Mouse (Mus musculus) right cerebral cortex, postnatal 10 days (tissue): ENCODE data around the gene Sgsm1.

Experiments
- DNase-seq, 2 experiments: peaks; one replicate each; pipeline ENCODE4 v3.0.0; 2021; ENCODE audit warnings: low spot score in 2 of 2

Gene Sgsm1

GRCm38 (mm10) chr5:113219450-113219849 lies 91.1 kb downstream of the Sgsm1 start:
- DNase-seq = no peak

- no peak for DNase-seq
These were observed 91.9 kb downstream of the Sgsm1 start for GRCm38 (mm10) chr5:113218617-113219235.

GRCm38 (mm10) chr5:113217076-113217475 lies 93.5 kb downstream of the Sgsm1 start:
- no peak for DNase-seq

GRCm38 (mm10) chr5:113216328-113216960 lies 94.1 kb downstream of the Sgsm1 start:
- DNase-seq = no peak

GRCm38 (mm10) chr5:113215610-113216011 lies 95.0 kb downstream of the Sgsm1 start:
- no peak for DNase-seq

- no peak for DNase-seq
These were observed 96.1 kb downstream of the Sgsm1 start for GRCm38 (mm10) chr5:113214455-113214854.

- DNase-seq = no peak
These were observed 96.5 kb downstream of the Sgsm1 start for GRCm38 (mm10) chr5:113214041-113214440.

GRCm38 (mm10) chr5:113212156-113212835 lies 98.3 kb downstream of the Sgsm1 start:
- no peak for DNase-seq

GRCm38 (mm10) chr5:113210314-113210713 lies 100.3 kb downstream of the Sgsm1 start:
- no peak for DNase-seq

- DNase-seq = no peak
These were observed 100.7 kb downstream of the Sgsm1 start for GRCm38 (mm10) chr5:113209898-113210297.

GRCm38 (mm10) chr5:113209401-113209750 lies 101.2 kb downstream of the Sgsm1 start:
- DNase-seq = no peak

- DNase-seq = peak; percentile 73 to 77
These were observed 101.8 kb downstream of the Sgsm1 start for GRCm38 (mm10) chr5:113208622-113209400.

GRCm38 (mm10) chr5:113208048-113208447 lies 102.5 kb downstream of the Sgsm1 start:
- DNase-seq = no peak

- no peak for DNase-seq
These were observed 103.8 kb downstream of the Sgsm1 start for GRCm38 (mm10) chr5:113206670-113207352.

GRCm38 (mm10) chr5:113204193-113204592 lies 106.4 kb downstream of the Sgsm1 start:
- no peak for DNase-seq

- no peak for DNase-seq
These were observed 110.8 kb downstream of the Sgsm1 start for GRCm38 (mm10) chr5:113199772-113200134.

- DNase-seq = no peak
These were observed 111.3 kb downstream of the Sgsm1 start for GRCm38 (mm10) chr5:113199126-113199771.

GRCm38 (mm10) chr5:113196916-113197794 lies 113.4 kb downstream of the Sgsm1 start:
- no peak for DNase-seq

GRCm38 (mm10) chr5:113195907-113196306 lies 114.7 kb downstream of the Sgsm1 start:
- peak; percentile 65 to 72 for DNase-seq

GRCm38 (mm10) chr5:113195451-113195850 lies 115.1 kb downstream of the Sgsm1 start:
- DNase-seq = peak; percentile 67 to 82
